Mouse (Mus musculus) embryo, embryonic 11.5 days (tissue): ENCODE measurements around the gene Gm20388.

Experiments used
- DNase-seq: peaks from one replicate; pipeline ENCODE4 v3.0.0-alpha.2; 2012; ENCODE audit warnings: low read depth, low spot score

Gm20388 gene

DNA sequence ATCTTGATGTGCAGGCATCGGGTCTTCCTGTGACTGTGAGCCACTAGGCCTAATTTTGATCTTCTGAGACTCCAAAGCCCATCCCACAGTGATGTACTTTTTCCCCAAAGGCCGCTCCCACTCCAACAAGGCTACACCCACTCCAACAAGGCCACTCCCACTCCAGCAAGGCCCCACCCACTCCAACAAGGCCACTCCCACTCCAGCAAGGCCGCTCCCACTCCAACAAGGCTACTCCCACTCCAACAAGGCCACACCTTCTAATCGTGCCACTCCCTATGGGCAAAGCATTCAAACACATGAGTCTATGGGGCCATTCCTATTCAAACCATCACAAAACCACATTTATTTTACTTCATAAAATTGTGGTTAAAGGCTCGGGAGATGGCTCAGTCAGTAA lies 4179.8 kb downstream of the Gm20388 start:
- no peak for DNase-seq

DNA sequence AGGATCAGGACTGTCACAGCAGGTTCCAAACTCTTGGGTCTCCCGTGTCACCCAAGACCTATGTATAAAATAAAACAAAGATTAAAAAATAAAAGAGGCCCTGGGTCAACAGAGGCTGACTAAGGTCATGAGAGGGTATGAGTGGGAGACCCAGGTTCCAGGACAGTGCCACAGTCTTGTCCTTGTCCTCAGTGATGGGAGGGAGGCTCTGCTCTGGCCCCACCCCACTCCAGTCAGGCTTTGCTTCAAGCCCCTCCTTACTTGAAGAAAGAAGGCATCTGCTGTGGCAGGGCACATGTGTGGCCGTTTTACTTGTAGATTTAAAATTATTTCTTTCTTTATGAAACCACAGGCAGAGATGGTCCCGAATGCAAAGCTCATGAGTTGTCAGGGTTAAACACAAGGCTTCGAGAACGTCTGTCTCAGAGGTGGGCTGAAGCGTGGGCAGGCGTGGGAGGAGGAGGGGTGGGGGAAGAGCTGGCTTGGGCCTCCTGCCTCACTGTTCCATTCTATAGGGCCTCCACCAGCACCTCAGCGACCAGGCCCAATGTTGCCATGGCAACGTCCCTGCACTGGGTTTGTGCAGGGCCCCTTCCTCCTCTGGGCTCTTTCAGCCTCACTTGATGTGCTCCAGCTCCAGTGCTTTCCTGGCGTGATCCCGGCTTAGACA lies 4188.4 kb downstream of the Gm20388 start:
- DNase-seq = peak; percentile 59

- no peak for DNase-seq
Measured at GRCm38 (mm10) chr8:124099623-124099965, 4189.0 kb downstream of the Gm20388 start.

GRCm38 (mm10) chr8:124105869-124106268 lies 4195.2 kb downstream of the Gm20388 start:
- no peak for DNase-seq

GRCm38 (mm10) chr8:124106328-124107195 lies 4195.9 kb downstream of the Gm20388 start:
- DNase-seq = no peak

GRCm38 (mm10) chr8:124113108-124113507 lies 4202.5 kb downstream of the Gm20388 start:
- DNase-seq = no peak

DNA sequence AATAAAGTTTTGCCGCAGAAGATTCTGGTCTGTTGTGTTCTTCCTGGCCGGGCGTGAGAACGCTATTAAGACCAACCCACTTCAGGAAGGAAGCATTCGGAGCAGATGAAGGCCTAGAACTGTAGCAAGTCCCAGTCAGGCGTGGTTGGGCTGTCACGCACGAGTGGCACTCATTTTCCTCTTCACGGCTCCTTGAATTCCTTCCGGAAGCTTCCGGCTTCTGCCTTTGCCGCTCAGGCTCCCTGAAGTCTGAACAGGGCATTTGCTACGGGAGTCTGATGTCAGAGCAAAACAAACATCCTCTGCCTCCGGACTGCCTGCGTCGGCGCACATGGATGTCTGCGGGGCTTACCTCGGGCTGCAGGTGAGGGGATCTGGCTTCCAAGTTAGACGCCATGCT lies 4214.6 kb downstream of the Gm20388 start:
- DNase-seq = no peak

DNA sequence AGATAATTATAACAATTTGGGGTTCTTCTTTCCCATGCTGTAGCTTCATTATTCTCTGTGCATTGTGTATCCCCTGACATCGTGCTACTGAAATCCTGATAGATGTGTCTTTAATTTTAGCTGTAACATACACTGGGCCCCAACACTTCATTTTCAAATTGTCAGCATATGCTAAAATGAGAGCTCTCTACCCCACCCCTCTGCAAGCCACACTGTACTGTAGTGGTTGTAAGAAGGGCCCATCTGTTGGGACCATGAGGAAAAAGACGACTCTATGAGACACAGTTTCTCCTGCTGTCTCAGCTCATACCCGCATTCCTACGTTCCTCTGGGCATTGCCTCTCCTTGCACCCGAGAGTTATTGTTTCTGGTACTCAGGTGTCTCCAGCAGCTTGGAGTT lies 4226.6 kb downstream of the Gm20388 start:
- DNase-seq = no peak

DNA sequence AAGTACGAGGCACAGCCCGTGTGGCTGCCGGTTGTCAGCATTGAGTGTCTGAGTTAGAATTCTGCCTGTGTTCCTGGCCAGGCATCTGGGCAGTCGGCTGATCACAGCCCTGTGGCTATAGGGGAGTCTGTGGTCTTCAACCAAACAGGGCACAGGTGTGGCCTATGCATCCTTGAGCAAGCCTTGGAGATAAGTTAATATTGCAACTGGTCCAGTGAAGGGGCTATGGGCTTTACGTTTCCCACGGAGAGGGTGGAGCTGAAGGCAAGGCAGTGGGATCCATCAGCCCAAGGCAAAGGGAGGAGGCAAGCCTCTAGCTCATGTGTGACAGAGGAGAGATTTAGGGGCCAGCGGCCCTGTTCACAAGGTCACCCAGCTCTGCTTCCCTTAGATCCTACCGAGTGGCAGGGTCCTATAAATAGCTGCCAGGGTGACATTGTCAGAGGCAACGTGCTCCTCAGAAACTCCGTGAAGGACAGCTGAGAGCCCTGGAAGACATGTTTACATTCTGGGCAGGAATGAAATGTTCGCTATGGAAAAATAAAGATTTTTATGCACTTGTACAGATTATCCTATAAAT lies 4229.7 kb downstream of the Gm20388 start:
- no peak for DNase-seq

DNA sequence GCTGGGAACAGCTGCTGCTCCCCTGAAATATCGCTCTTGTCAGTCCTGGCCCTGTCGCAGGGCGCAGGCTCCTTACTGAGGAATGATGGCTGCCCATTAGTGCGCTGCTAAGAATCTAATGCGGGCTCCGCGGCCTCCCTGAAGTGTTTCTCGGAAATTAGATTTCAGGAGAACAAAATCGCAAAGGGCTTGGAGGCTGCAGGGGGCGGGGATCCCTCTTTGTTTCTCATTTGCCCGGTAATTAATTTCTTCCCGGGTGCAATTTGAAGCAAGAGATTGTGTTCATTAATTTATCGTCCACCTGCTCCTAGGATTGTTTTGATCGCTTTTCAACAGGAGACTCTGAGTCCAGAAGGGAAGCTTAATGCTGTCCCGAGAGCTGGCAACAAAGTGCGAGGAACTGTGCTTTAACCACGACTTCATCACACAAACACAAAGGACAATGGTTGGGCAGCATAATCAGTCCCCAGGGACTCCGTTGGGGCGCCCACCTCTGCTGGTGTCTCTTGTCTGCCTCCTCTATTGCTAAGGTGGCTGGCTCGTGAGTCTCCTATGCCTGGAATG lies 4230.3 kb downstream of the Gm20388 start:
- DNase-seq = no peak

DNA sequence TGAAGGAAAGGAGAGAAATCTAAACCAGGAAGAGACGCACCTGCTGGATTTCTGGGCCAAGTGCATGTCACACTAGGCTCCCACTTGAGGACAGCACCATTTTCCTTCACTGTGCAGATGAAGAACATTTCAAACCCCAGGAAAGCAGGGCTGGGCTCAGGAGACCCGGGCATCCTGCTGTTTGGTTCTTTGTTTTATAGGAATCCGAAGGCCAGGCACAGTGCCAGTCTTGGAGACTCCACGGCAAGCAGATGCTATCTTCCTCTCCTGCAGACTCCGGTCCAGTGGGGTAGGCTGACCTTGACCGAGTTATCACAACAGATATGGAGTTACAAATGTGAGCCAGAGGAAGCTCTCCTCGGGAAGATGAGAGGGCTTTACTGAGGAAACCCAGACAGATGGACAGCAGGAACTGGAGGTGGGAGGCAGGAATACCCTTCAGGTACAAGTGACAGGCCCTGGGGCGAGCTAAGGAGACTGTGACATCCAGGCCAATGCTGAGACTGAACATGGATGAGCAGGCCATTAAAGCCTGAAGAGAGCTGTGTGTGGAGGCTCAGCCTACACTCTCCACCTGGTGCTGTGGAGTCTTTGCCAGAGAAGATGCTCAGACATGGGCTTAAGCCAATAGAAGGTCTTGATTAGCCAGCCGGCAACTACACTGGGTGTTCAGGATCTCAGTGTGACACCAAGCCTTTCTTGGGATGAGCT lies 4231.2 kb downstream of the Gm20388 start:
- DNase-seq = no peak

- DNase-seq = no peak
Measured at GRCm38 (mm10) chr8:124143003-124143402, 4232.4 kb downstream of the Gm20388 start.

GRCm38 (mm10) chr8:124143871-124144618 lies 4233.4 kb downstream of the Gm20388 start:
- DNase-seq = no peak

DNA sequence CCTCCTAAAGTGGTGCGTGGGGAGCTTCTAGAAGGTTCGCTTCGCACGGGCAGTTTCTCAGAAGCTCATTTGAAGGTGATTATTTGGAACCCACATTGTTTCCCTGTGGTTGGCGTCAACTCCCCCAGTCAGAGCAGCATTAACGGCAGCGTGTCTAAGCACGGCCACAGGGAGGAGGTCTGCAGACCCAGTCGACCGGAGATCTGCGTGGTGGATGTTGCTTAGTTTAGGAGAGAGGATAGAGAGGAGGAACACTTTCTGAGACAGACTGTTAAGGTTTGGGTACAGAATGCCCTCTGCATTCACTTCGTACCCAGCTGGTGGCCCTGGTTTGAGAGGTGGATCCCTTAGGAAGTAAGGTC lies 4234.0 kb downstream of the Gm20388 start:
- no peak for DNase-seq

DNA sequence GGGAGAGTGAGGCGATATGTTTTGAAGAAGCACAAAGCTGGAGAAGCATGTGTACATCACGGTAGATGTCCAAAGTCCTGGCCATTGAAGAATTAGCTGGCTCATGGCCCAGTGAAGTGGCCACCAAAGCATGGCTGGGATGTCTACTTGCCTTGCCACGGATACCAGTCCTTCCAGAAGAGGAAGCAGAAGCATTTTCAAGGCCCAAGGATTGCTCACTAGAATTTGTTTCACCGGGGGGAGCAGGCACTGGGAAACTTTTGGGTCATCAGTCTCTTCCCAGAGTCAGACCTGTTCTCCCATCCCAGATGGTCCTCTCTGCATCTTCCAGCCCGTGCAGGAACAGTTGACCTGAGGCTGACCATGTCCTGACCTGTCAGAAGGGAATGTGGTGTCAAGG lies 4235.6 kb downstream of the Gm20388 start:
- no peak for DNase-seq

DNA sequence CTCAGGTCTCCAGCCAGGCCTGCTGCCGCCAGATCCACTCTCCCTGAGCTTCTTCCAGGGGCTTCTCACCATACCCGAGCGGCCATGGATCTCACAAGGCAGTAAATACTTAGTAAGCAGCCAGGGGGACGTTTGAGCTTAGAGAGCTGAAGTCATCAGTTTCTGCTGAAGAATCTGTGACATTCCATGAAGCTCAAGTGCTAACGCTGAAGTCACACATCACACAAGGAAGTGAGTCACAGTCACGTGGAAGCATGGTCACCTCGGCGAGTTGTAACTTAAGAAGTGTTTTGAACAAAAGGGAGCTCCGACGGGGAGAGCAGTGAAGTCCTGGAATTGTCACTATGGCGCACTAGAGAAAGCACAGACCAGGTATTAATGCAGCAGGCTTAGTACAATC lies 4239.4 kb downstream of the Gm20388 start:
- DNase-seq = no peak

- no peak for DNase-seq
Measured at GRCm38 (mm10) chr8:124150536-124150935, 4239.9 kb downstream of the Gm20388 start.

GRCm38 (mm10) chr8:124151881-124152280 lies 4241.2 kb downstream of the Gm20388 start:
- no peak for DNase-seq

DNA sequence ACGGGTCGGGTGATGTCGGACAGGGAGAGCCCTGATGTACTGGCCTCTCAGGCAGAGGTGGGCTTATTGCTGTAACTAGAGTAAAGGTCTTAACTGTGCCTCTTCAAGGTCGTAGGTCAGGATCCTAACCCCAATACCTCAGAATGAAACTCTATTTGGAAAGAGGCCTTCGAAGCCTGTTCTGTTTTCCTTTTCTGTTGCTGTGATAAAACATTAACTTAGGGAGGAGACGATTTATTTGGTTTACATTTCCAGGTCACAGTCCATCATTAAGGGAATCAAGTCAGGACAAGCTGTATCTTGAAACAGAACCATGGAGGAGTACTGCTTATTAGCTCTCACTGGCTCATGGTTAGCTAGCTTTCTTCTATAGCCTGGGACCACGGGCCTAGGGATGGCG lies 4242.1 kb downstream of the Gm20388 start:
- no peak for DNase-seq

DNA sequence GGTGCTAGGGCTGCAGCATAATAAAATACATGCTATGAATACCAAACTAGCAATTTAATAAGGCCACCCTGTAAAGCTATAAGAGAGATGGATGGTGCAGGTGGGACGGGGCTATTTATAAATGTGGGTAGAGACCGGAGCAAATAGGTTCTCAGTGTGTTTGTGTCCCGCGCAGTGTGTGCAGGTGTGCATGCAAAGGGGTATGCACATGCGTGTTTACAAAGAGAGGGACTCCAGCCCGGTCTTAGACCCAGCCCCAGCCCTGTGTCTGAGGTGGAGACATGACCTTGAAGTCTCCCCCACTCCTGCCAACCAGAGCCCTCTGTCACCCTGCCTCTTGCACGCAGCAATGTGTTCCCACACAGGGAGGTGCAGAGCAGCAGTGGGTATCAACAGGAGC lies 4245.7 kb downstream of the Gm20388 start:
- DNase-seq = no peak

GRCm38 (mm10) chr8:124161683-124162082 lies 4251.0 kb downstream of the Gm20388 start:
- no peak for DNase-seq
